Comparison of ENCODE assay signal across 22 mouse cellular contexts in genomic region chr19:43887725-43888124, GRCm38 (mm10). TPM values are rescaled to one million over a fixed set of nuclear protein-coding genes. Genes with fewer than 3 reads are reported as not detected.
DNase-seq lines count a peak whose midpoint lies in the region; ATAC-seq and TF ChIP-seq lines count a peak whose summit lies in the region.
"Had no signal": no experiment of that assay in that cellular context is flagged by ENCODE, and none has a peak within 500 bp of the region (broad histone marks: within the 10 kb centered on the region; RNA-seq: fewer than 3 reads in every experiment).

No protein-coding gene starts in this region.

- peaks cover 19% of the 10 kb centered on the region for H3K4me1 ChIP-seq in embryonic facial prominence, embryonic 13.5 days
- peaks cover 40% of the 10 kb centered on the region for H3K4me1 ChIP-seq in embryonic facial prominence, embryonic 10.5 days
- peaks cover 11% of the 10 kb centered on the region for H3K4me1 ChIP-seq in liver, embryonic 16.5 days (ENCODE audit: control insufficient read depth, low read depth, low read length)
- peaks cover 10% of the 10 kb centered on the region for H3K4me1 ChIP-seq in liver, embryonic 11.5 days (replicated peaks; ENCODE audit: control insufficient read depth, insufficient read depth, low read length)
- peaks cover 18% of the 10 kb centered on the region; the same call in 1 of the 2 replicates for H3K4me1 ChIP-seq in intestine, postnatal 0 days (replicated peaks; ENCODE audit: control insufficient read depth, insufficient read depth, low read length)
- H3K4me1 ChIP-seq in heart, embryonic 12.5 days (replicated peaks) = peaks cover 29% of the 10 kb centered on the region

- no peak overlapping the region for H3K27ac ChIP-seq in embryonic facial prominence, embryonic 13.5 days
- H3K27ac ChIP-seq in embryonic facial prominence, embryonic 10.5 days (replicated peaks) = no peak overlapping the region
- H3K27ac ChIP-seq in liver, embryonic 16.5 days (ENCODE audit: low read length) = no peak overlapping the region
- H3K27ac ChIP-seq in liver, embryonic 11.5 days (ENCODE audit: low read depth, low read length) = no peak overlapping the region
- peak overlapping the region; percentile 89 for H3K27ac ChIP-seq in intestine, postnatal 0 days (ENCODE audit: low read depth, low read length)
- H3K27ac ChIP-seq in heart, embryonic 12.5 days (ENCODE audit: poor library complexity, severe bottlenecking) = no peak overlapping the region
- H3K27ac ChIP-seq: forebrain, embryonic 10.5 days; heart, embryonic 10.5 days; hindbrain, embryonic 14.5 days; liver, embryonic 13.5 days; midbrain, embryonic 15.5 days; neural tube, embryonic 15.5 days had no signal

- peak overlapping the region; percentile 43 for H3K4me2 ChIP-seq in embryonic facial prominence, embryonic 13.5 days
- H3K4me2 ChIP-seq in liver, embryonic 16.5 days (ENCODE audit: low read depth, low read length) = no peak overlapping the region
- H3K4me2 ChIP-seq in liver, embryonic 11.5 days = no peak overlapping the region
- peak overlapping the region; percentile 69 for H3K4me2 ChIP-seq in intestine, postnatal 0 days (replicated peaks; ENCODE audit: low read depth)
- no peak overlapping the region for H3K4me2 ChIP-seq in heart, embryonic 12.5 days
- H3K4me2 ChIP-seq: hindbrain, embryonic 14.5 days; liver, embryonic 13.5 days; midbrain, embryonic 15.5 days; neural tube, embryonic 15.5 days had no signal

- H3K9me3 ChIP-seq in embryonic facial prominence, embryonic 13.5 days = no peaks in the 10 kb centered on the region
- H3K9me3 ChIP-seq in embryonic facial prominence, embryonic 10.5 days = no peaks in the 10 kb centered on the region
- no peaks in the 10 kb centered on the region for H3K9me3 ChIP-seq in liver, embryonic 16.5 days (replicated peaks; ENCODE audit: control insufficient read depth, low read length)
- H3K9me3 ChIP-seq in liver, embryonic 11.5 days (ENCODE audit: control insufficient read depth, low read length) = no peaks in the 10 kb centered on the region
- H3K9me3 ChIP-seq in intestine, postnatal 0 days (ENCODE audit: control insufficient read depth) = no peaks in the 10 kb centered on the region
- no peaks in the 10 kb centered on the region for H3K9me3 ChIP-seq in heart, embryonic 12.5 days (replicated peaks)
- H3K9me3 ChIP-seq: forebrain, embryonic 10.5 days; heart, embryonic 10.5 days; liver, embryonic 13.5 days; midbrain, embryonic 15.5 days; neural tube, embryonic 15.5 days had no signal

- no peak; the same call in 1 of the 2 replicates for TF ChIP-seq CTCF in intestine, postnatal 0 days (IDR thresholded peaks at IDR 0.05; ENCODE audit: low read depth)

- H3K27me3 ChIP-seq in embryonic facial prominence, embryonic 13.5 days = no peaks in the 10 kb centered on the region
- no peaks in the 10 kb centered on the region for H3K27me3 ChIP-seq in embryonic facial prominence, embryonic 10.5 days (replicated peaks; ENCODE audit: low read depth, poor library complexity, severe bottlenecking)
- no peaks in the 10 kb centered on the region for H3K27me3 ChIP-seq in liver, embryonic 16.5 days (ENCODE audit: control insufficient read depth, insufficient read depth, low read depth, low read length)
- no peaks in the 10 kb centered on the region for H3K27me3 ChIP-seq in liver, embryonic 11.5 days (replicated peaks; ENCODE audit: control insufficient read depth, insufficient read depth, low read length)
- no peaks in the 10 kb centered on the region for H3K27me3 ChIP-seq in intestine, postnatal 0 days (replicated peaks; ENCODE audit: control insufficient read depth, insufficient read depth, low read length)
- no peaks in the 10 kb centered on the region for H3K27me3 ChIP-seq in heart, embryonic 12.5 days (replicated peaks)
- H3K27me3 ChIP-seq: liver, embryonic 13.5 days; megakaryocyte, embryonic 14.5 days; midbrain, embryonic 15.5 days; neural tube, embryonic 15.5 days; Patski had no signal

- no peaks in the 10 kb centered on the region for H3K36me3 ChIP-seq in embryonic facial prominence, embryonic 13.5 days
- H3K36me3 ChIP-seq in embryonic facial prominence, embryonic 10.5 days (replicated peaks) = no peaks in the 10 kb centered on the region
- H3K36me3 ChIP-seq in liver, embryonic 16.5 days (ENCODE audit: control insufficient read depth, insufficient read depth) = no peaks in the 10 kb centered on the region
- no peaks in the 10 kb centered on the region for H3K36me3 ChIP-seq in liver, embryonic 11.5 days (ENCODE audit: control insufficient read depth, insufficient read depth, low read length)
- no peaks in the 10 kb centered on the region for H3K36me3 ChIP-seq in intestine, postnatal 0 days (ENCODE audit: control insufficient read depth, insufficient read depth)
- no peaks in the 10 kb centered on the region for H3K36me3 ChIP-seq in heart, embryonic 12.5 days
- H3K36me3 ChIP-seq: forebrain, embryonic 10.5 days; liver, embryonic 13.5 days; midbrain, embryonic 15.5 days; neural tube, embryonic 15.5 days had no signal

- DNase-seq in embryonic facial prominence, embryonic 10.5 days (ENCODE audit: low spot score) = no peak
- DNase-seq in liver, embryonic 11.5 days (ENCODE audit: low spot score) = no peak
- DNase-seq in yolk sac, embryonic 10.5 days (ENCODE audit: low spot score) = peak; percentile 74
- DNase-seq: adrenal gland, adult 8-10 months; cerebellum, adult 9-11 months; heart, postnatal 14 days; kidney, adult 8-10 months; liver, embryonic 13.5 days; lung, postnatal 10 days; spleen, adult 18-20 months had no signal

- no peak for ATAC-seq in embryonic facial prominence, embryonic 13.5 days (ENCODE audit: insufficient number of reproducible peaks, insufficient read depth, low FRiP score, low TSS enrichment, low read depth)
- peak; percentile 30; the same call in 1 of the 2 replicates for ATAC-seq in liver, embryonic 16.5 days (ENCODE audit: low read depth)
- no peak for ATAC-seq in liver, embryonic 11.5 days (replicated peaks; ENCODE audit: low FRiP score)
- ATAC-seq in intestine, postnatal 0 days = peak; percentile 71
- no peak for ATAC-seq in heart, embryonic 12.5 days (ENCODE audit: insufficient number of reproducible peaks, low FRiP score)
- ATAC-seq in granulocyte monocyte progenitor cell, adult 5-6 weeks (replicated peaks; ENCODE audit: poor library complexity, severe bottlenecking) = no peak
- ATAC-seq: midbrain, embryonic 15.5 days; Patski had no signal

- no peak overlapping the region for H3K9ac ChIP-seq in embryonic facial prominence, embryonic 13.5 days
- no peak overlapping the region for H3K9ac ChIP-seq in liver, embryonic 16.5 days (ENCODE audit: low read depth, low read length)
- H3K9ac ChIP-seq in liver, embryonic 11.5 days (ENCODE audit: low read depth, low read length) = no peak overlapping the region
- H3K9ac ChIP-seq in intestine, postnatal 0 days (ENCODE audit: low read depth, low read length) = peak overlapping the region; percentile 62; the same call in 1 of the 2 replicates
- H3K9ac ChIP-seq in heart, embryonic 12.5 days = no peak overlapping the region
- H3K9ac ChIP-seq: hindbrain, embryonic 14.5 days; liver, embryonic 13.5 days; midbrain, embryonic 15.5 days; neural tube, embryonic 15.5 days had no signal

- 68% methylated on average over 2 of the region's 2 CpGs for WGBS in embryonic facial prominence, embryonic 13.5 days
- 81% methylated on average over 2 of the region's 2 CpGs for WGBS in embryonic facial prominence, embryonic 10.5 days
- WGBS in liver, embryonic 16.5 days (ENCODE audit: insufficient replicate concordance) = 66% methylated on average over 2 of the region's 2 CpGs
- WGBS in liver, embryonic 11.5 days = 78% methylated on average over 2 of the region's 2 CpGs
- WGBS in intestine, postnatal 0 days = 37% methylated on average over 2 of the region's 2 CpGs
- WGBS in heart, embryonic 12.5 days = 70% methylated on average over 2 of the region's 2 CpGs

- no peak overlapping the region for H3K4me3 ChIP-seq in embryonic facial prominence, embryonic 13.5 days
- H3K4me3 ChIP-seq in embryonic facial prominence, embryonic 10.5 days = no peak overlapping the region
- H3K4me3 ChIP-seq in liver, embryonic 16.5 days (ENCODE audit: low read depth, low read length) = no peak overlapping the region
- no peak overlapping the region for H3K4me3 ChIP-seq in liver, embryonic 11.5 days (ENCODE audit: low read depth, low read length)
- H3K4me3 ChIP-seq in intestine, postnatal 0 days (ENCODE audit: low read depth, low read length) = peak overlapping the region; percentile 53
- H3K4me3 ChIP-seq in heart, embryonic 12.5 days = no peak overlapping the region
- H3K4me3 ChIP-seq: forebrain, embryonic 10.5 days; heart, embryonic 10.5 days; liver, embryonic 13.5 days; megakaryocyte, embryonic 14.5 days; midbrain, embryonic 15.5 days; neural tube, embryonic 15.5 days had no signal

RNA-seq across cellular contexts. Expression of gene Dnmbp, which starts 52.3 kb away (rescaled TPM):
- 19.9 and 20.5 TPM in 2 replicates for polyA plus RNA-seq in embryonic facial prominence, embryonic 13.5 days (2015; fragmentation: Nextera tagmentation; extraction: Ambion mirVana)
- polyA plus RNA-seq in embryonic facial prominence, embryonic 10.5 days (2016; fragmentation: Nextera tagmentation; extraction: Ambion mirVana) = 20.4 and 20.8 TPM in 2 replicates
- 2.8 and 3.2 TPM in 2 replicates for polyA plus RNA-seq in liver, embryonic 16.5 days (2015; fragmentation: Nextera tagmentation; extraction: Ambion mirVana)
- polyA plus RNA-seq in liver, embryonic 11.5 days (2014; fragmentation: Nextera tagmentation; extraction: Ambion mirVana) = 7.5 and 8.7 TPM in 2 replicates
- polyA plus RNA-seq in intestine, postnatal 0 days (2015; fragmentation: Nextera tagmentation; extraction: Ambion mirVana) = 21.4 TPM in 2 replicates
- polyA plus RNA-seq in heart, embryonic 12.5 days (2016; fragmentation: Nextera tagmentation; extraction: Ambion mirVana) = 11.8 and 11.9 TPM in 2 replicates
- 10.5 and 11.9 TPM in 2 replicates for total RNA-seq in granulocyte monocyte progenitor cell, adult 5-6 weeks (2014; fragmentation: Nextera tagmentation)
- total RNA-seq in granulocyte monocyte progenitor cell, adult 5-6 weeks (2017) = 7.4 and 8.3 TPM in 2 replicates

Comparison
In these comparisons a context has a peak if more than half of its experiments do, and no peak if none do; other contexts are left out.
1. ATAC-seq: peak in liver, embryonic 16.5 days (single experiment) and intestine, postnatal 0 days (single experiment); none in embryonic facial prominence, embryonic 13.5 days (single experiment), liver, embryonic 11.5 days (single experiment), heart, embryonic 12.5 days (single experiment) and granulocyte monocyte progenitor cell, adult 5-6 weeks (single experiment).
2. H3K4me2 ChIP-seq: peak in embryonic facial prominence, embryonic 13.5 days (single experiment) and intestine, postnatal 0 days (single experiment); none in liver, embryonic 16.5 days (single experiment), liver, embryonic 11.5 days (single experiment) and heart, embryonic 12.5 days (single experiment).